Mouse (Mus musculus): Measurements from ENCODE around the gene Zfand3.

GRCm38 (mm10) chr17:30239458-30239857, 234.9 kb downstream of the Zfand3 start:
- TF ChIP-seq CTCF (IDR thresholded peaks at IDR 0.05; ENCODE audit: low read depth, low read length): no peak
- TF ChIP-seq EP300 (IDR thresholded peaks at IDR 0.05; ENCODE audit: insufficient read depth, low read depth, low read length): no peak
- no peak for TF ChIP-seq POLR2A (IDR thresholded peaks at IDR 0.05; ENCODE audit: insufficient read depth, low read length)

Data from ES-Bruce4 (cell line).